Mouse (Mus musculus) thymus, adult 2 months (tissue): Measurements from ENCODE around the gene Ncoa3. TPM values are rescaled to one million over a fixed set of nuclear protein-coding genes. Genes with fewer than 3 reads are reported as not detected.

Source experiments
- DNase-seq: peaks from one replicate; pipeline ENCODE4 v3.0.0; 2021
- H3K27ac ChIP-seq: fragments of 200-500 bp; 2 replicates; pipeline ENCODE4 v1.5.1; 2012; ENCODE audit warnings: low read length, control low read depth; ENCODE audit not compliant: control insufficient read depth, insufficient read depth
- H3K27me3 ChIP-seq: fragments of 200-500 bp; 2 replicates; pipeline ENCODE4 v1.6.1; 2012; ENCODE audit warnings: mild to moderate bottlenecking, low read length, moderate library complexity, mixed read lengths; ENCODE audit not compliant: control insufficient read depth, insufficient read depth
- H3K36me3 ChIP-seq: fragments of 200-500 bp; 2 replicates; pipeline ENCODE4 v1.6.1; 2012; ENCODE audit warnings: mild to moderate bottlenecking, low read length, moderate library complexity; ENCODE audit not compliant: control insufficient read depth, insufficient read depth
- H3K4me1 ChIP-seq: fragments of 200-500 bp; replicated peaks from 2 replicates; pipeline ENCODE4 v1.6.1; 2012; ENCODE audit warnings: low read length; ENCODE audit not compliant: control insufficient read depth, insufficient read depth
- H3K4me3 ChIP-seq: fragments of 200-500 bp; 2 replicates; pipeline ENCODE4 v1.5.1; 2012; ENCODE audit warnings: mild to moderate bottlenecking, low read length, control low read depth, moderate library complexity; ENCODE audit not compliant: control insufficient read depth, insufficient read depth
- CTCF ChIP-seq: fragments of 200-500 bp; IDR thresholded peaks from 2 replicates; pipeline ENCODE4 v1.5.1; 2012; ENCODE audit warnings: mild to moderate bottlenecking, control low read depth, low read length, moderate library complexity, borderline replicate concordance; ENCODE audit not compliant: control insufficient read depth, poor library complexity, insufficient read depth; ENCODE audit errors: extremely low read depth
- POLR2A ChIP-seq: fragments of 200-500 bp; IDR thresholded peaks from 2 replicates; pipeline ENCODE4 v1.6.1; 2012; ENCODE audit warnings: mild to moderate bottlenecking, low read length, control low read depth, moderate library complexity; ENCODE audit not compliant: control insufficient read depth, poor library complexity, insufficient read depth; ENCODE audit errors: extremely low read depth
- WGBS: fragments of 180-500 bp; shearing (Covaris S2); methylation state at CpG from one replicate; pipeline ENCODE4 v1.1.7; 2018; 5-methylcytosine and 5-hydroxymethylcytosine counted together
- polyA plus RNA-seq: library from polyadenylated mRNA; depleted of rRNA; stranded (reverse); fragments of >200 nt; gene quantifications from 2 replicates; pipeline ENCODE4 v1.2.3, GENCODE M21; 2012

Gene Ncoa3
- polyA plus RNA-seq, 1 experiment: 70.0 TPM

- H3K27ac ChIP-seq: no peak overlapping the region
- H3K4me3 ChIP-seq: no peak overlapping the region
- no peak for TF ChIP-seq CTCF
- DNase-seq: no peak
- WGBS: 96% methylated on average over 8 of the region's 8 CpGs
- H3K27me3 ChIP-seq: no peaks in the 10 kb centered on the region
- H3K4me1 ChIP-seq: peaks cover 14% of the 10 kb centered on the region
- no peaks in the 10 kb centered on the region for H3K36me3 ChIP-seq
Measured at GRCm38 (mm10) chr2:165995711-165996110, 3.3 kb downstream of the Ncoa3 start.

- Histone ChIP-seq H3K4me3 (no peak overlapping the region), H3K27me3 (no peaks in the 10 kb centered on the region), H3K36me3 (no peaks in the 10 kb centered on the region), H3K27ac (no peak overlapping the region), H3K4me1 (peaks cover 17% of the 10 kb centered on the region)
- no peak for TF ChIP-seq CTCF
- TF ChIP-seq POLR2A: no peak
- no peak for DNase-seq
- 87% methylated on average over 4 of the region's 4 CpGs for WGBS
Measured at GRCm38 (mm10) chr2:165996130-165996529, 3.7 kb downstream of the Ncoa3 start.

GRCm38 (mm10) chr2:165997256-165997967 lies 5.0 kb downstream of the Ncoa3 start:
- WGBS: 83% methylated on average over 8 of the region's 8 CpGs
- no peak overlapping the region for H3K4me3 ChIP-seq
- no peak for TF ChIP-seq CTCF
- TF ChIP-seq POLR2A: no peak
- peaks cover 23% of the 10 kb centered on the region for H3K4me1 ChIP-seq
- no peaks in the 10 kb centered on the region for H3K36me3 ChIP-seq
- DNase-seq: no peak
- no peaks in the 10 kb centered on the region for H3K27me3 ChIP-seq
- H3K27ac ChIP-seq: no peak overlapping the region

- no peak overlapping the region for H3K27ac ChIP-seq
- WGBS: 73% methylated on average over 4 of the region's 4 CpGs
- H3K36me3 ChIP-seq: no peaks in the 10 kb centered on the region
- H3K4me3 ChIP-seq: no peak overlapping the region
- peaks cover 21% of the 10 kb centered on the region for H3K4me1 ChIP-seq
- TF ChIP-seq POLR2A (no peak), CTCF (no peak)
- DNase-seq: no peak
- no peaks in the 10 kb centered on the region for H3K27me3 ChIP-seq
Measured at GRCm38 (mm10) chr2:165998969-165999368, 6.5 kb downstream of the Ncoa3 start.

- Histone ChIP-seq H3K27me3 (no peaks in the 10 kb centered on the region), H3K36me3 (no peaks in the 10 kb centered on the region), H3K27ac (no peak overlapping the region), H3K4me1 (peaks cover 20% of the 10 kb centered on the region), H3K4me3 (no peak overlapping the region)
- WGBS: 78% methylated on average over 5 of the region's 5 CpGs
- no peak for TF ChIP-seq CTCF
- TF ChIP-seq POLR2A: no peak
- DNase-seq: no peak
Measured at GRCm38 (mm10) chr2:165999790-166000189, 7.4 kb downstream of the Ncoa3 start.

GRCm38 (mm10) chr2:166000242-166000641 lies 7.8 kb downstream of the Ncoa3 start:
- H3K4me1 ChIP-seq: peaks cover 20% of the 10 kb centered on the region
- WGBS: 25% methylated on average over 5 of the region's 5 CpGs
- H3K36me3 ChIP-seq: no peaks in the 10 kb centered on the region
- no peak overlapping the region for H3K27ac ChIP-seq
- no peak for DNase-seq
- H3K4me3 ChIP-seq: no peak overlapping the region
- TF ChIP-seq POLR2A (no peak), CTCF (no peak)
- no peaks in the 10 kb centered on the region for H3K27me3 ChIP-seq

GRCm38 (mm10) chr2:166000769-166001168 lies 8.3 kb downstream of the Ncoa3 start:
- no peak overlapping the region for H3K27ac ChIP-seq
- no peak overlapping the region for H3K4me3 ChIP-seq
- no peaks in the 10 kb centered on the region for H3K36me3 ChIP-seq
- WGBS: 20% methylated on average over 5 of the region's 5 CpGs
- TF ChIP-seq CTCF: no peak
- TF ChIP-seq POLR2A: no peak
- no peaks in the 10 kb centered on the region for H3K27me3 ChIP-seq
- peaks cover 20% of the 10 kb centered on the region for H3K4me1 ChIP-seq
- no peak for DNase-seq
